In genomic region chr17:59792780-59793179, GRCm38 (mm10) we compare ENCODE assay signal across 20 mouse cellular contexts.
DNase-seq lines count a peak whose midpoint lies in the region; ATAC-seq and TF ChIP-seq lines count a peak whose summit lies in the region.
"Had no signal": no experiment of that assay in that cellular context is flagged by ENCODE, and none has a peak within 500 bp of the region (broad histone marks: within the 10 kb centered on the region; RNA-seq: fewer than 3 reads in every experiment).

No protein-coding gene starts in this region.

- no peak for ATAC-seq in lung, embryonic 14.5 days (ENCODE audit: insufficient read depth)
- peak; percentile 77 for ATAC-seq in megakaryocyte progenitor cell, adult 5-6 weeks (replicated peaks; ENCODE audit: poor library complexity)
- ATAC-seq in erythroid progenitor cell, adult 5-6 weeks (replicated peaks; ENCODE audit: low FRiP score, poor library complexity, severe bottlenecking): no peak
- ATAC-seq: forebrain, postnatal 0 days had no signal

- no peaks in the 10 kb centered on the region for H3K27me3 ChIP-seq in lung, embryonic 14.5 days (ENCODE audit: insufficient read depth, low read length)

- no peak overlapping the region for H3K4me2 ChIP-seq in lung, embryonic 14.5 days
- H3K4me2 ChIP-seq: liver, embryonic 11.5 days had no signal

- H3K9me3 ChIP-seq in lung, embryonic 14.5 days (ENCODE audit: low read depth, low read length): no peaks in the 10 kb centered on the region
- H3K9me3 ChIP-seq: embryonic facial prominence, embryonic 10.5 days; heart, embryonic 10.5 days; midbrain, embryonic 10.5 days had no signal

- no peaks in the 10 kb centered on the region for H3K36me3 ChIP-seq in lung, embryonic 14.5 days (ENCODE audit: insufficient read depth)
- H3K36me3 ChIP-seq: embryonic facial prominence, embryonic 10.5 days; heart, embryonic 10.5 days; midbrain, embryonic 10.5 days had no signal

- H3K27ac ChIP-seq in lung, embryonic 14.5 days (ENCODE audit: low read depth): no peak overlapping the region
- H3K27ac ChIP-seq: embryonic facial prominence, embryonic 10.5 days; heart, embryonic 10.5 days; midbrain, embryonic 10.5 days; stomach, postnatal 0 days had no signal

- no peak overlapping the region for H3K9ac ChIP-seq in lung, embryonic 14.5 days
- H3K9ac ChIP-seq: forebrain, postnatal 0 days had no signal

- no peak overlapping the region for H3K4me3 ChIP-seq in lung, embryonic 14.5 days (ENCODE audit: low read depth, low read length)
- H3K4me3 ChIP-seq: embryonic facial prominence, embryonic 10.5 days; erythroblast, embryonic 14.5 days; heart, embryonic 10.5 days; midbrain, embryonic 10.5 days had no signal

- 60% methylated on average over 4 of the region's 4 CpGs for WGBS in lung, embryonic 14.5 days

- no peak for TF ChIP-seq CTCF in lung, embryonic 14.5 days (IDR thresholded peaks at IDR 0.05; ENCODE audit: low read depth)

- peak; percentile 79 to 84 for DNase-seq in cerebellum, postnatal 10 days
- DNase-seq in cerebellum, adult 9-11 months: no peak
- DNase-seq in lung, embryonic 14.5 days: peak; percentile 9
- no peak for DNase-seq in lung, postnatal 14 days
- peak; percentile 34 for DNase-seq in embryo, embryonic 10.5 days (ENCODE audit: low spot score)
- DNase-seq: forebrain, postnatal 0 days; gastrocnemius, postnatal 10 days; heart, postnatal 14 days; kidney, postnatal 14 days; layer of hippocampus, adult 9-11 months; lung, postnatal 10 days; thymus, postnatal 25 days had no signal

- no peaks in the 10 kb centered on the region for H3K4me1 ChIP-seq in lung, embryonic 14.5 days (ENCODE audit: insufficient read depth)
- H3K4me1 ChIP-seq: embryonic facial prominence, embryonic 10.5 days; heart, embryonic 10.5 days; midbrain, embryonic 10.5 days had no signal

Comparison
In these comparisons a context has a peak if more than half of its experiments do, and no peak if none do; other contexts are left out.
1. DNase-seq: peak in cerebellum, postnatal 10 days (2 of 2), lung, embryonic 14.5 days (single experiment) and embryo, embryonic 10.5 days (single experiment); none in cerebellum, adult 9-11 months (single experiment) and lung, postnatal 14 days (single experiment).